Mouse (Mus musculus): ENCODE results near the gene Arsg. TPM values are rescaled to one million over a fixed set of nuclear protein-coding genes. Genes with fewer than 3 reads are reported as not detected.

Gene Arsg
- polyA plus RNA-seq (2015; fragmentation: Nextera tagmentation; extraction: Ambion mirVana), result 4.1 and 4.2 TPM in 2 replicates

- Histone ChIP-seq H3K9me3 (no peaks in the 10 kb centered on the region), H3K27ac (no peak within 1 kb of the TSS; the same call in 1 of the 2 replicates), H3K27me3 (peaks cover 39% of the 10 kb centered on the region), H3K36me3 (no peaks in the 10 kb centered on the region), H3K4me3 (peak within 1 kb of the TSS; percentile 74), H3K9ac (peak within 1 kb of the TSS; percentile 82), H3K4me1 (peaks cover 16% of the 10 kb centered on the region), H3K4me2 (replicated peaks) (peak within 1 kb of the TSS; percentile 91)
- WGBS, result under 1% methylated on average over 86 of the region's 111 CpGs
- ATAC-seq (ENCODE audit: low FRiP score, low read depth), result peak; percentile 89
Measured at GRCm38 (mm10) chr11:109473171-109474085, at the start of gene Arsg, which contains the start of gene Slc16a6. Gene Arsg, plus strand, starts transcription at chr11:109473374. Gene Slc16a6, minus strand, starts transcription at chr11:109473598.

- H3K4me3 ChIP-seq, result peak within 1 kb of the TSS; percentile 67
- peak within 1 kb of the TSS; percentile 73 for H3K4me2 ChIP-seq (replicated peaks)
- 2% methylated on average over 65 of the region's 65 CpGs for WGBS
- peak within 1 kb of the TSS; percentile 77 for H3K27ac ChIP-seq
- no peaks in the 10 kb centered on the region for H3K27me3 ChIP-seq
- ATAC-seq (ENCODE audit: low FRiP score, low read depth), result peak; percentile 95
- H3K36me3 ChIP-seq, result peaks cover 24% of the 10 kb centered on the region
- peak within 1 kb of the TSS; percentile 85 for H3K9ac ChIP-seq
- H3K9me3 ChIP-seq, result 0 out of 2 replicates have a peak, but pooled peaks cover 5% of the 10 kb centered on the region
- H3K4me1 ChIP-seq, result peaks cover 11% of the 10 kb centered on the region
Measured at GRCm38 (mm10) chr11:109425392-109426271, 47.5 kb upstream of the Arsg start, which contains the start of gene Amz2. Gene Amz2, plus strand, starts transcription at chr11:109425946.

- Histone ChIP-seq H3K4me2 (replicated peaks) (peak overlapping the region; percentile 73), H3K4me1 (peaks cover 13% of the 10 kb centered on the region), H3K36me3 (peaks cover 30% of the 10 kb centered on the region), H3K27me3 (no peaks in the 10 kb centered on the region), H3K4me3 (peak overlapping the region; percentile 67), H3K9me3 (0 out of 2 replicates have a peak, but pooled peaks cover 5% of the 10 kb centered on the region), H3K9ac (peak overlapping the region; percentile 85), H3K27ac (peak overlapping the region; percentile 77)
- WGBS, result 0% methylated on average over 11 of the region's 11 CpGs
- no peak for ATAC-seq (ENCODE audit: low FRiP score, low read depth)
Measured at GRCm38 (mm10) chr11:109426272-109426586, 46.9 kb upstream of the Arsg start.

- H3K27ac ChIP-seq, result no peak overlapping the region
- peak overlapping the region; percentile 73 for H3K4me2 ChIP-seq (replicated peaks)
- no peak overlapping the region for H3K4me3 ChIP-seq
- peaks cover 19% of the 10 kb centered on the region for H3K4me1 ChIP-seq
- peaks cover 35% of the 10 kb centered on the region for H3K36me3 ChIP-seq
- H3K27me3 ChIP-seq, result no peaks in the 10 kb centered on the region
- ATAC-seq (ENCODE audit: low FRiP score, low read depth), result no peak
- no peak overlapping the region for H3K9ac ChIP-seq
- 95% methylated on average over 5 of the region's 5 CpGs for WGBS
- H3K9me3 ChIP-seq, result 0 out of 2 replicates have a peak, but pooled peaks cover 2% of the 10 kb centered on the region
Measured at GRCm38 (mm10) chr11:109427353-109427752, 45.8 kb upstream of the Arsg start.

- no peak overlapping the region for H3K27ac ChIP-seq
- no peak overlapping the region for H3K4me3 ChIP-seq
- peaks cover 13% of the 10 kb centered on the region for H3K4me1 ChIP-seq
- WGBS, result 94% methylated on average over 16 of the region's 16 CpGs
- H3K9ac ChIP-seq, result no peak overlapping the region
- no peaks in the 10 kb centered on the region for H3K9me3 ChIP-seq
- ATAC-seq (ENCODE audit: low FRiP score, low read depth), result no peak
- no peak overlapping the region for H3K4me2 ChIP-seq (replicated peaks)
- peaks cover 80% of the 10 kb centered on the region for H3K36me3 ChIP-seq
- H3K27me3 ChIP-seq, result no peaks in the 10 kb centered on the region
Measured at GRCm38 (mm10) chr11:109434233-109434798, 38.9 kb upstream of the Arsg start.

- Histone ChIP-seq H3K4me1 (peaks cover 21% of the 10 kb centered on the region), H3K4me2 (replicated peaks) (no peak overlapping the region), H3K9me3 (no peaks in the 10 kb centered on the region), H3K9ac (no peak overlapping the region), H3K27me3 (peaks cover 4% of the 10 kb centered on the region; the same call in 1 of the 2 replicates), H3K27ac (no peak overlapping the region), H3K36me3 (peaks cover 57% of the 10 kb centered on the region), H3K4me3 (no peak overlapping the region)
- ATAC-seq (ENCODE audit: low FRiP score, low read depth), result no peak
- 67% methylated on average over 8 of the region's 8 CpGs for WGBS
Measured at GRCm38 (mm10) chr11:109436889-109437288, 36.3 kb upstream of the Arsg start.

- Histone ChIP-seq H3K36me3 (peaks cover 41% of the 10 kb centered on the region), H3K4me3 (peak overlapping the region; percentile 57), H3K27me3 (peaks cover 4% of the 10 kb centered on the region; the same call in 1 of the 2 replicates), H3K9me3 (no peaks in the 10 kb centered on the region), H3K4me1 (peaks cover 18% of the 10 kb centered on the region), H3K9ac (peak overlapping the region; percentile 70; the same call in 1 of the 2 replicates), H3K27ac (no peak overlapping the region), H3K4me2 (replicated peaks) (peak overlapping the region; percentile 87)
- peak; percentile 25; the same call in 1 of the 2 replicates for ATAC-seq (ENCODE audit: low FRiP score, low read depth)
- WGBS, result 19% methylated on average over 5 of the region's 5 CpGs
Measured at GRCm38 (mm10) chr11:109439209-109439608, 34.0 kb upstream of the Arsg start.

- ATAC-seq (ENCODE audit: low FRiP score, low read depth), result peak; percentile 29; the same call in 1 of the 2 replicates
- H3K4me2 ChIP-seq (replicated peaks), result peak overlapping the region; percentile 87
- H3K4me3 ChIP-seq, result peak overlapping the region; percentile 57
- WGBS, result 1% methylated on average over 32 of the region's 32 CpGs
- peak overlapping the region; percentile 70 for H3K9ac ChIP-seq
- H3K27me3 ChIP-seq, result peaks cover 4% of the 10 kb centered on the region; the same call in 1 of the 2 replicates
- H3K9me3 ChIP-seq, result no peaks in the 10 kb centered on the region
- H3K4me1 ChIP-seq, result peaks cover 18% of the 10 kb centered on the region
- H3K27ac ChIP-seq, result no peak overlapping the region
- H3K36me3 ChIP-seq, result peaks cover 35% of the 10 kb centered on the region
Measured at GRCm38 (mm10) chr11:109439829-109440340, 33.3 kb upstream of the Arsg start.

- no peak for ATAC-seq (ENCODE audit: low FRiP score, low read depth)
- peak overlapping the region; percentile 87 for H3K4me2 ChIP-seq (replicated peaks)
- H3K9ac ChIP-seq, result peak overlapping the region; percentile 70
- WGBS, result 60% methylated on average over 4 of the region's 4 CpGs
- H3K36me3 ChIP-seq, result peaks cover 27% of the 10 kb centered on the region
- peak overlapping the region; percentile 57 for H3K4me3 ChIP-seq
- peaks cover 18% of the 10 kb centered on the region for H3K4me1 ChIP-seq
- H3K9me3 ChIP-seq, result no peaks in the 10 kb centered on the region
- H3K27me3 ChIP-seq, result peaks cover 4% of the 10 kb centered on the region; the same call in 1 of the 2 replicates
- H3K27ac ChIP-seq, result no peak overlapping the region
Measured at GRCm38 (mm10) chr11:109440641-109441040, 32.5 kb upstream of the Arsg start.

- no peaks in the 10 kb centered on the region for H3K9me3 ChIP-seq
- 59% methylated on average over 3 of the region's 3 CpGs for WGBS
- no peak overlapping the region for H3K9ac ChIP-seq
- peaks cover 18% of the 10 kb centered on the region for H3K4me1 ChIP-seq
- no peak for ATAC-seq (ENCODE audit: low FRiP score, low read depth)
- H3K4me2 ChIP-seq (replicated peaks), result peak overlapping the region; percentile 87; the same call in 1 of the 2 replicates
- peaks cover 4% of the 10 kb centered on the region; the same call in 1 of the 2 replicates for H3K27me3 ChIP-seq
- no peak overlapping the region; the same call in 1 of the 2 replicates for H3K4me3 ChIP-seq
- peaks cover 23% of the 10 kb centered on the region for H3K36me3 ChIP-seq
- no peak overlapping the region for H3K27ac ChIP-seq
Measured at GRCm38 (mm10) chr11:109441119-109441518, 32.1 kb upstream of the Arsg start.

- ATAC-seq (ENCODE audit: low FRiP score, low read depth), result no peak
- 21% methylated on average over 5 of the region's 5 CpGs for WGBS
- no peak overlapping the region for H3K4me3 ChIP-seq
- H3K4me1 ChIP-seq, result peaks cover 18% of the 10 kb centered on the region
- peaks cover 12% of the 10 kb centered on the region for H3K36me3 ChIP-seq
- peaks cover 4% of the 10 kb centered on the region; the same call in 1 of the 2 replicates for H3K27me3 ChIP-seq
- no peak overlapping the region for H3K9ac ChIP-seq
- no peaks in the 10 kb centered on the region for H3K9me3 ChIP-seq
- no peak overlapping the region for H3K27ac ChIP-seq
- H3K4me2 ChIP-seq (replicated peaks), result no peak overlapping the region
Measured at GRCm38 (mm10) chr11:109442166-109442730, 30.9 kb upstream of the Arsg start.
